Mouse (Mus musculus) CD4-positive naive resting alpha-beta T cell, adult 76 days (primary cell): ENCODE measurements around the gene Synj2bp. TPM values are rescaled to one million over a fixed set of nuclear protein-coding genes. Genes with fewer than 3 reads are reported as not detected.

ENCODE experiments used
- total RNA-seq: library from RNA; stranded (reverse); gene quantifications from one replicate; pipeline ENCODE4 v1.2.4, GENCODE M21; 2023

Gene Synj2bp
- 21.6 TPM for total RNA-seq

GRCm38 (mm10) chr12:81532316-81533028 lies at the start of gene Synj2bp, which contains the start of gene Gm20498:
Gene Synj2bp, minus strand, starts transcription at chr12:81532911.
Gene Gm20498, minus strand, starts transcription at chr12:81532905.

GRCm38 (mm10) chr12:81568374-81568773 lies 35.7 kb upstream of the Synj2bp start, which contains the start of gene Adam21:
Gene Adam21, minus strand, starts transcription at chr12:81568474.

GRCm38 (mm10) chr12:81484727-81485191 lies 48.0 kb downstream of the Synj2bp start, which contains the start of gene Cox16:
Gene Cox16, minus strand, starts transcription at chr12:81485127.

Other genes starting within 250 kb of the Synj2bp start
- gene Slc8a3, start 199.7 kb downstream of the Synj2bp start, total RNA-seq: not detected
- gene Gm4787, start 153.4 kb downstream of the Synj2bp start, total RNA-seq: 0.79 TPM
- gene Adam4, start 111.0 kb downstream of the Synj2bp start, total RNA-seq: 2.5 TPM
- 75.2 TPM for gene Cox16, start 47.8 kb downstream of the Synj2bp start, total RNA-seq
- 23.3 TPM for gene Gm20498, start within 50 bp of the Synj2bp start, total RNA-seq
- gene Adam21, start 35.6 kb upstream of the Synj2bp start, total RNA-seq: not detected
- gene Med6, start 62.1 kb upstream of the Synj2bp start, total RNA-seq: 50.4 TPM
- gene Ttc9, start 98.3 kb upstream of the Synj2bp start, total RNA-seq: not detected
- gene Map3k9, start 248.3 kb upstream of the Synj2bp start, total RNA-seq: 8.0 TPM